Mouse (Mus musculus) cerebellum, adult 11 months (tissue): ENCODE results near the gene Il17re.

Experiments
- DNase-seq: peaks from one replicate; pipeline ENCODE4 v3.0.0; 2022

Il17re gene

GRCm38 (mm10) chr6:113457952-113458534, at the start of gene Il17re:
Il17re (plus strand) TSS chr6:113458484.
- no peak for DNase-seq

GRCm38 (mm10) chr6:113410001-113410400, 48.3 kb upstream of the Il17re start:
- no peak for DNase-seq

GRCm38 (mm10) chr6:113416416-113416815, 41.9 kb upstream of the Il17re start:
- DNase-seq: no peak

DNA sequence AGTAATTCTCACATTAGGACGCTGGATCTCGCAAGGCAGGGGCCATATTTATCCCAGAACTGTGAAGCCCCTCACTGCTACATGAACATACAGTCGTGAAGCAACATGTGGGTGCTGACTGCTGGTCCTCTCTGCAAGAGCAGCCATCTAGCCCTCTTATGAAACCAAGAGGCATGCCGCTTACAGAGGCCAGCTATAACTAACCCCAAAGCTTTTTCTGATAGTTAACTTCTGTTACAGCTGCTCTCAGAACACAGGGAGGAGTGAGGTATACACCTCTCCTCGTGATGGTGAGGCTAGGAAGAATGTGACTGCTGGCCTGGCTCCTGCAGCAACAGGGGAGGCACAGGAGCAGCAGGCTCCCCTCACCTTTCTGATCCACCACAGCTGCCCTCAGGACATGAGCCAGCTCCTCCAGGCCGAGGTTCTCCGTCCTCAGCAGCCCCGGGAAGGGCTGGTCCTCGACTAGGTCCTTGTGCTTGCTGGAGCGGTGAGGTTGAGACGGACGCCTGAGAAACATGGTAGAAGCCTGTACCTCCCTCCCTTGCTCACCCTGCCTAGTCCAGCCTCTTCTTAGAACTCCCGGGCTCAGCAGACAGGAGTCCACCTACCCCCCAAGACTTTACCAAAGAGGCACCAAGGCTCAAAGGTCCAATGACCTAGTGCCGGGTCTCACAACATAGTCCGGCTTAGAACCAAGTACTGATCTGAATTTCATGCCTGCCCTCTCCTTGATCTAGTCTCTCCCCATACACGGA, 39.7 kb upstream of the Il17re start:
- DNase-seq: no peak

- DNase-seq: peak; percentile 98
Measured at GRCm38 (mm10) chr6:113419199-113419587, 39.1 kb upstream of the Il17re start, which contains the start of gene Rpusd3. Rpusd3 (minus strand) TSS chr6:113419340.

- no peak for DNase-seq
Measured at GRCm38 (mm10) chr6:113423000-113423399, 35.3 kb upstream of the Il17re start.

GRCm38 (mm10) chr6:113424187-113424586, 34.1 kb upstream of the Il17re start:
- DNase-seq: no peak

GRCm38 (mm10) chr6:113426696-113427095, 31.6 kb upstream of the Il17re start:
- DNase-seq: no peak

- DNase-seq: no peak
Measured at GRCm38 (mm10) chr6:113427397-113427796, 30.9 kb upstream of the Il17re start.

GRCm38 (mm10) chr6:113428006-113428405, 30.3 kb upstream of the Il17re start:
- no peak for DNase-seq

DNA sequence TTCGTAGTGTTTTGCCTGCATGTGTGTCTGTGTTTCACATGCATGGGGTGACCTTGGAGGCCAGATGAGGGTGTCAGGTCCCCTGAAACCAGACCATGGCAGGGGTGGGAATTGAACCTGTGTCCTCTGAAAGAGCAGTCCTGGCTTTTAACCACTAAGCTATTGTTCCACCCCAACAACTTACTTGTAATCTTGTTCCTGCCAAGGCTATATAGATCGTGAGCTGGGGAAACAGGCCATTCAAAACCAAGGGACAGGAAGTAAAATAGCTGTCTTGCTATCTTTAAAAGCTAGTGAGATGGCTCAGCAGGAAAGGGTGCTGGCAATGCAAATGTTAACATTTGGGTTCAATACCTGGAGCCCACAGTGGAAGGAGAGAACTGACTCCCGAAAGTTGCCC, 28.3 kb upstream of the Il17re start:
- DNase-seq: no peak

- DNase-seq: no peak
Measured at GRCm38 (mm10) chr6:113430846-113431245, 27.4 kb upstream of the Il17re start.

GRCm38 (mm10) chr6:113431801-113432200, 26.5 kb upstream of the Il17re start:
- DNase-seq: no peak

- DNase-seq: no peak
Measured at GRCm38 (mm10) chr6:113433661-113434060, 24.6 kb upstream of the Il17re start.

DNA sequence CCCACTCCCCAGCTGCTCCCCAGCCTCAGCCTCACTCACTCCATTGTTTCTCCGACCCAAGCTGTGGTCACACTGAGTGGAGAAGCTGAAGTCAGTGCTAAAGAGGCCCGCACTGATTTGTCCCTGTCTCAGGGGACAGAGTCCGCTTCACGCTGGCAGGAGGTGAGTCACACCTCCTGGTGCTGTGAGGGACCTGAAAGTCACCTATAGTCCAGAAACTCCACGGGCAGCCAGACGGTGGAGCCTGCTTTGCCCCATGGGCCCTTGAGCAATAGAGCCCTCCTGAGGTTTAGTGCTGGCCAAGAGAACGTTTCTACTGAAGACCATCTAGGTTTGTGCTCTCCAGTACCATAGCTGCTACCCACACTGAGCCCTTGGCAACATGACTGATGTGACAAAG, 23.6 kb upstream of the Il17re start:
- DNase-seq: no peak

DNA sequence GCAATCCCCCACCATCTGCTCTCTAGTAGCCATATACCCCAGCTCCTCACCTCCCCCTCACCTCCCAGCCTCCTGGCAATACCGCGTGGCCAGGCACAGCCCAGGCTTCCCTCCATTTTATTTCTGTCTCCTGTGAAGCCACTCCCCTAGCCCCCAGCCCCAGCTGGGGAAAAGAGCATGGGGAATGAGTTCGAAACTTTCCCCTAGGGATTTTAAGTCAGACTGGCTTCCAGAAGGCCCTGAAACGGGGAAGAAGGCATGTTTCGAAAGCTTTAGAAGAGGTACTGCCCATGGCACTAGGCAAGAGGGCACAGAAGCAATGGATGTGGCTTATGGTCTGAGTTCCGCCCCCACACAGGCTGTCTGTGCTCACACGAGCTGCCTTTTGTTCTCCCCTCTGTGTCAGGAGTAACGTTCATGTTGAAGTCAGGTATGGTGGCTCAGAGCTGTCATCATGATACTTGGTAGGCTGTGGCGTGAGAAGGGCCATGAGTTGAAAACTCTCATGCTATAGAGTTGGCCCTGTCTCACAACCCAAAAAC, 22.5 kb upstream of the Il17re start, which contains the start of gene Cidec:
Cidec (minus strand) TSS at position 97 of the 542 bp plus-strand sequence.
- DNase-seq: no peak

DNA sequence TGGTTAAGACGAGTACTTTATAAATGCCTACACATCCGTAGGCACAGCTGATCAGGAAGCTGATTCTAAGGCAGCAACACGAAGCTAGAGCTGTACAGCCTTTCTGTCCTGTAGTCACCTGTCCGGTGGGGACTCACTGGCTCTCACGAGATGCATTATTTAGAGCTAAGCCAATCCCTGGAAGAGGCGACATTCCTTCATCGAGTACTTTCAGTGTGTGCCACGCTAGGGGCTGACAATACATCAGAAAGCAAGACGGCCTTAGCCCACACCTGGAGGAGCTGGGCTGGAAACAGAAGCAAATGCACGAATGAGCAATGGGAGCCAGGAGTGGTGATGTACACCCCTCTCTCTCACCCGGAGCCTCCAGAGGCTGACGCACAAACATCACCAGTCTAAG, 21.1 kb upstream of the Il17re start:
- DNase-seq: no peak

GRCm38 (mm10) chr6:113438721-113439430, 19.4 kb upstream of the Il17re start:
- no peak for DNase-seq

DNA sequence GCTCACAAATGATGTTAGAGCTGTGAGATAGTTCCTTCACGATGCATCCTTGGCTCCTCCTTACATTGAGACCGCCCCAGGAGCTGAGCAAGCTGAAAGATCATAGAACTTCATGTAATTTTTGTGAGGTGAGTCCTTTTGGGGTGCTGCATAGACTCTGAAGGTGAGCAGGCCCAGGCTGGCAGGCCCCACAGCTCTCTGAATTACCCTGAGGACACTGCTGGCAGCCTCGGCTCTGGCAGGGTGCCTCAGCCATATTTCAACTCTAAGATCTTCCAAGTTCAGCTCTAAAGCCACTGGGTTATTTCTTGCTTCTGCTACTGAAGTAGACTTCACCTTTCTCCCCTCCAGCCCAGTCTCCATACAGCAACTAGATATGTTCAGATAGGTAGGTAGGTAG, 17.6 kb upstream of the Il17re start:
- no peak for DNase-seq

GRCm38 (mm10) chr6:113441147-113441680, 17.1 kb upstream of the Il17re start:
- DNase-seq: peak; percentile 69

- no peak for DNase-seq
Measured at GRCm38 (mm10) chr6:113442087-113442441, 16.2 kb upstream of the Il17re start.

DNA sequence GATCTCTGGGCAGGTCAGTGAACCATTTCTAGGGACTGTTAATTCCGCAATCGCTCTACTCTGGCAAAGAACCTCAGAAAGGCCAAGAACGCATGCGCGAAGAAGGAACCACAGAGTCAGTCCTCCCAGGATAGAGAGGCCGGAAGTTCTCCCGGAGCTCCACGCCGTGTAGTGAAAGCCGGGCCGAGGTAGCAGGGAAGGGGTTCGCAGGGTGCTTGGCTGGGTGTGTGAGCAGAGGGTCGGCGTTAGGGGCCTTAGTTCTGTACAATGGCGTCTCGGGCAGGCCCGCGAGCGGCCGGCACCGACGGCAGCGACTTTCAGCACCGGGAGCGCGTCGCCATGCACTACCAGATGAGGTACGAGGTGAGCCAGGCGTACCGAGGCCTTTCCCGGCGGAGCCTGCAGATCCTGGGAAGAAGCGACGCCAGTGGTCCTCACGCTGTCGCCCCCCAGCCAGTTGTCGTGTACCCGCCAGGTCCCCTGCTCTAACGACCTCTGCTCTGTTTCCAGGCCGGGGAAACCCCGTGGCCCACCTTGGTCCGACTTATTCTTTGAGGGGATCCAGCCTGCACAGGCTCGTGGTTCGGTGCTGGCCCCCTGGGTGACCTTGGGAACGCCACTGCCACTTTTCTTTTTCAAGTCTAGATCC, 15.7 kb upstream of the Il17re start, which contains the start of gene Jagn1:
Jagn1 (plus strand) TSS at position 128 of the 649 bp plus-strand sequence.
- peak; percentile 88 for DNase-seq

GRCm38 (mm10) chr6:113443091-113443490, 15.2 kb upstream of the Il17re start:
- DNase-seq: no peak
